Mouse (Mus musculus) bone marrow macrophage, adult 2 months (primary cell): ENCODE data around the gene Exosc5. TPM values are rescaled to one million over a fixed set of nuclear protein-coding genes. Genes with fewer than 3 reads are reported as not detected.
A peak's percentile ranks its signal among the peaks of the same experiment; 100 is the strongest.

Source experiments
- H3K27ac ChIP-seq: 2 replicates; pipeline ENCODE4 v1.5.1; 2012; ENCODE audit warnings: low read depth, low read length; ENCODE audit not compliant: insufficient read depth
- H3K4me1 ChIP-seq: 2 replicates; pipeline ENCODE4 v1.6.1; 2012; ENCODE audit warnings: low read length; ENCODE audit not compliant: control insufficient read depth, insufficient read depth
- H3K4me3 ChIP-seq: 2 replicates; pipeline ENCODE4 v1.5.1; 2012; ENCODE audit warnings: mild to moderate bottlenecking, low read length, moderate library complexity; ENCODE audit not compliant: insufficient read depth
- CTCF ChIP-seq: IDR thresholded peaks from 2 replicates; pipeline ENCODE4 v1.5.1; 2012; ENCODE audit warnings: low read depth, mild to moderate bottlenecking, low read length, moderate library complexity
- POLR2A ChIP-seq: IDR thresholded peaks from 2 replicates; pipeline ENCODE4 v1.6.1; 2012; ENCODE audit warnings: mild to moderate bottlenecking, low read depth, low read length, borderline replicate concordance
- polyA plus RNA-seq: library from polyadenylated mRNA; stranded (reverse); fragments of >200 nt; gene quantifications from 2 replicates; pipeline ENCODE4 v1.2.4, GENCODE M21; 2012; ENCODE audit not compliant: missing spikeins, insufficient read depth, insufficient read length

The Exosc5 gene
- polyA plus RNA-seq, 1 experiment: 30.6 TPM

DNA sequence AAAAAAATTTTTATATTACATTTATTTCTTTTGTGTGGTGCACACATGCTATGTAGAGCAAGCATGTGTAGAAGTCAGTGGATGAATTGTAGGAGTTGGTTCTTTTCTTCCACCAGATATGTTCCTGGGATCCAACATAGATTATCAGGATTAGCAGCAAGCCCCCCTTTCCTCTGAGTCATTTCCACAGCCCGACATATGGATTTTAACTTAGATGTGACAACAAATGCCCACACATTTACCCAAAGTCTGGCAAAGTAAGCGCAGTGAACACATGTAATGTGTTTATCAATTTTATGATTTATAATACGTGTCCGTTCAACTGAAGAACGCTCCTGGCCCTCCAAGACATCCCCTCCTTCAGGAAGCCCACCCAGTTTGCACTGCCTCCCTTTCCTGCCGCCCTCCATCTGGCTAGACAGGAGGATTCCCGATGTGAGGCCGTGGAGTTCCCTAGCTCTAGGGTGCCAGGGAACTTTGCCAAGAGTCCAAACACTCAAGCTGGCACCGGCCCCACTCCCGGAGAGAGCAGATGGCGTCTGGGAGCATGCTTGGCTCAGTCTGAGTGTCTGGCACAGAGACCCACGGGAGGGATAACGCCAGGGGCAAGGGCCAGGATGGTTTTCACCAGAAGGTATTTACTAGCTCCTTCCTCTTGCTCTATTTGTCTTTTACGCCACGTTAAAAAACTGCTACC lies 17.3 kb downstream of the Exosc5 start:
- H3K4me3 ChIP-seq: no peak overlapping the region
- no peak for TF ChIP-seq CTCF
- no peak for TF ChIP-seq POLR2A
- peaks cover 7% of the 10 kb centered on the region for H3K4me1 ChIP-seq
- H3K27ac ChIP-seq: no peak overlapping the region

DNA sequence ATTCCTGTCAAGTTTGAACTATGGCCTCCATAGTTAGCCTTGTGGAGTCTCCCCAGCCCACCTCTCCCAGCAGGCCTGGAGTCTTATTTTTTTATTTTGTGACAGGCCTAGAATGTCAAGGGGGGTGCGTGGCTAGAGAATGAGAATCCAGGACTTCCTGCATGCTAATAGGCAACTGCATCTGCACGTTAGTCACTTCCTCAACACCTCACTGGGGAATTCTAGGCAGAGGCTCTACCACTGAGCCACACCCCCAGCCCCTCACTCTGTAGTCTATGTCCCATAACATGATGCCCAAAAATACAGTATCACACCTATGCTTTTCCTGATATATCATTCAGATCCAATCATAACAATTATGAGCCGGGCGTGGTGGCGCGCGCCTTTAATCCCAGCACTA lies 18.0 kb downstream of the Exosc5 start:
- TF ChIP-seq CTCF (no peak), POLR2A (no peak)
- no peak overlapping the region for H3K4me3 ChIP-seq
- H3K4me1 ChIP-seq: peaks cover 15% of the 10 kb centered on the region
- H3K27ac ChIP-seq: no peak overlapping the region

DNA sequence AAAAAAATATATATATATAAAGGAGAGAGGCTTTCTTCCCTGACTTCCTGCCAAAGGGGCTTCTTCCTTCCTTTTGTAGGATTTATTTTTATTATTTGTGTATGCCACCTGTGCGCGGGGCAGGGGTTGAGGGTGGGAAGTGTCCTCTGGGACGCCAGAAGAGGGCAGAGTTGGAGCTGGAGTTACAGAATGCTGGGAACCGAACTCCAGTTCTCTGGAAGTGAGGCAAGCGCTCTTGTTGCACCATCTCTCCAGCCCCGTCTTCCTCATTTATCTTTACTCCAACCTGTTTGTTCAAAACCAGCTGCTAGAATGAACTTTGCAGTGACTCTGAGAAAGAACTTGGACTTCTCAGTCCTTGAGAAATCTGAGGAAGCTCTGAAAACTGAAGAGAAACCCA lies 21.0 kb downstream of the Exosc5 start:
- Histone ChIP-seq H3K4me1 (peaks cover 42% of the 10 kb centered on the region), H3K4me3 (peak overlapping the region; percentile 66)

DNA sequence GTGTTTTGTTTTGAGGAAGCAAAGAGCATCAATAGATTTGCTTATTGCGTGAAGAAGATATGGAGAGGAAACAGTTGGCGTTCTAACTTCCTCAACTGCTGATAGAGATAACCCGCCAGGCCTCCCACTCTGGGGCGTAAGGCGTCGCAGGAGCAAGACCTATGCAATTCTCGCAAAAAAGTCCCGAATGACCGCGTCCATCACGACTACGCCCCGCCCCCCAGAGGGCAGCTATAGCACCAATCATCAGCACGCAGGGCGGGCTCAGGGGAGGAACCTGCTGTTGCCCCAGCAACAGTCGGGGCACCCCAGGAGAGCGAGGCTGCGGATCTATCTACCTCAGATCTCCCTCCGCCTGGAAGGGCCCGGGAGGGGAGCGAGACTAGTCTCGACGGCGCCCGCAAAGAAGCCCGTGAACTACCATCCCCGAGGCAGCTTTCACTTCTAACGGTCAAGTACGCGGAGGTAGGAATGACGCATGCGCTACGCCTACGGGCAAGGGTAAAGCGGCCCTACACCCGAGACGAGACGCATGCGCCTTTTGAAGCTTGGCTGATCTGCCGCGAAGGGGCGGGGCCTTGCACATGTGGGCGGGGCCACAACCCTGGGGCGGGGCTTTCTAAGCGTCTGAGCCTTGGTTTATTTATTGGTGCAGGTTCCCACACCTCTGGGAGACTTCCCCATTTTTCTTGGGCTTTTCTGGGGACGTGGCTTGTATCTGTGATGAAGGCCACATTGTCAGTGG lies 21.7 kb downstream of the Exosc5 start, which contains the start of gene B9d2:
B9d2 (plus strand) TSS at position 267 of the 745 bp plus-strand sequence.
- TF ChIP-seq POLR2A (no peak), CTCF (no peak)

More for the DNA sequence above, 21.0 kb downstream of the Exosc5 start:
- TF ChIP-seq POLR2A (no peak), CTCF (peak; percentile 55)
- H3K27ac ChIP-seq: peak overlapping the region; percentile 81

DNA sequence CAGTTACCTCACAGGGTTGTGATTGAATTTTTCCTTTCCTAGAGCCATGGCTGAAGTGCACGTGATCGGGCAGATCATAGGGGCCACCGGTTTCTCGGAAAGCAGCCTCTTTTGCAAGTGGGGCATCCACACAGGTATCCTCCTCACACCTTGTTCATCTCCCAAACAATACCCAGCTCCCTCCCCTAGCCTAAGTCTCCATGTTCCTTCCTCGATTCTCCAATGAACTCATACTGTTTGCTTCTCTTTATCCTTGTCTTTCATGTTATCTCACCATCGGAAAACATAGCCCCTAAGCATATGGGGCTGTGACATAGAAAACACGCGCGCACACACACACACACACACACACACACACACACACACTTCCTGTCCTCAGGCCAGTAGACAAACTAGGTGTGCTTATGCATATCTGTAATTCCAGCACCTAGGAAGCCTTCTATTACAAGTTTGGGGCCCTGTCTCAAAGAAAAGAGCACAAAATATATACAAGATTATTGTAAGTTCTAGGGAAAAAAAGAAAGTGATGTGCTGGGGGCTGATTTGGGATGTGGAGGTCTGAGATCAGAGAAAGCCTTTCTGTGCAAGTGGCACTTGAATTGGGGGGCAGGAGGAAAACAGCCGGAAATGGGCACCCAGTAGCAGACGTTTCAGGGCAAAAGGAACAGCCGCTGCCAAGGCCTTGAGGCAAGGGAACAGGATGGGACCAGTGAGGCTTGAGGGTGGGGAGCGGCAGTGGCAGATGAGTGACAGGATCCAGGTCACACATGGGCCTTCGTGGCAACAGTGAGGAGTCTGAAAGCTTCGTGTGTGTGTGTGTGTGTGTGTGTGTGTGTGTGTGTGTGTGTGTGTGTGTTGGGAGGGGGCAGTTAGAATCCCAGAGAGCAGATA lies 22.6 kb downstream of the Exosc5 start:
- H3K4me1 ChIP-seq: peaks cover 51% of the 10 kb centered on the region
- peak overlapping the region; percentile 24 for H3K27ac ChIP-seq
- TF ChIP-seq CTCF (no peak), POLR2A (no peak)
- H3K4me3 ChIP-seq: peak overlapping the region; percentile 29

More for the DNA sequence above, 21.7 kb downstream of the Exosc5 start, which contains the start of gene B9d2:
- Histone ChIP-seq H3K27ac (peak within 1 kb of the TSS; percentile 81), H3K4me3 (peak within 1 kb of the TSS; percentile 66), H3K4me1 (peaks cover 43% of the 10 kb centered on the region)

DNA sequence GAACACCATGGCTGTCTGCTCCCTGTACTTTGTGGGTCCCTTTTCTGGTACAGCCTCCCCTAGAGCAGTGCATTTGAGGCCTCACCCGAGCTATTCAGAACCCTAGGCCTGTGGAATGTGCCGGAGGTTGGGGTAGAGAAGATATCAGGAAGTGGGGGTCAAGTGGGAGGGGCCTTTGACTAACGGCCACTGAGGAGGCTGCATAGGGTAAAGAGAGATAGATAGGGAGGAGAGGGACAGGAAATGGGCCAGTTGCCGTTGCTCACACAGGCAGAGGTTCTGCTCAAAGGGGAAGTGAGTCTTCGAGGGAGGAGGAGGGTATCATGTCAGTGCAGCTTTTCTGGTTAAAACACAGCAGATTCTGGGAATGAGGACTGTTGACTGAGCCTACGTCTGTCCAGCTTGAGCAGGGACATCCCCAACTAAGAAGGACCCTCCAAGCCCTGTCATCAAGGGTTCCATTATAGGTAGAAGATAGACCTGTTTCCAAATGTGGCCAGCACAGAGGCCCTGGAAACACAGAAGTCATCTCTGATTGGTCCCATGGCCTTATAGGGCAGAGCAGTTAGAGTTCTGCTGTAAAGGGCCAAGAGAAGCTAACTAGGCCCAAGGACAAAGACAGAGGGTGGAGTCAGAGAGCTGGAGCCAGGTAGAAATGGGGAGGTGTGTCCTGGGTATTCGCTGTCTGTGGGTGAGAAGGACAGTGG lies 24.7 kb downstream of the Exosc5 start:
- Histone ChIP-seq H3K4me3 (peak overlapping the region; percentile 52), H3K4me1 (peaks cover 51% of the 10 kb centered on the region), H3K27ac (peak overlapping the region; percentile 93)
- no peak for TF ChIP-seq CTCF
- peak; percentile 3; the same call in 1 of the 2 replicates for TF ChIP-seq POLR2A

DNA sequence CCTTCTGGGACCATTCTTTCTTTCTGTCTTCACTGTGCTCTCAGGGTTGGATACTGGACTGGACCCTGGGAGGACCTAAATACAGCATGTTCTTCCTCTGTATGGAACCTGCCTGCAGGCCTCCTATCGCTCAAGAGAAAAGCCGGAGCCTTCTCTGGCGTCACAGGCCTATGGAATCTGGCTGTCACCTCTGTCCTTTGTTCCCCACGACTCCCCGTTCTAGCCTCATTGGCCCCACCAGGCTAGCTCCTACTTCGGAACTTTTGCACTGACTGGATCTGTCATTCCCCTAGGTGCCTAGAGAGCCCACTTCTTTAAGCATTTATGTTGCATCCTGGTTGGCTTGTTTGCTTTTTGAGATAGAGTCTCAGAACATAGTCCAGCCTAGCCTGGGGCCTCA lies 25.7 kb downstream of the Exosc5 start:
- peaks cover 45% of the 10 kb centered on the region for H3K4me1 ChIP-seq
- no peak overlapping the region for H3K4me3 ChIP-seq
- TF ChIP-seq CTCF (no peak), POLR2A (no peak)
- H3K27ac ChIP-seq: peak overlapping the region; percentile 93

DNA sequence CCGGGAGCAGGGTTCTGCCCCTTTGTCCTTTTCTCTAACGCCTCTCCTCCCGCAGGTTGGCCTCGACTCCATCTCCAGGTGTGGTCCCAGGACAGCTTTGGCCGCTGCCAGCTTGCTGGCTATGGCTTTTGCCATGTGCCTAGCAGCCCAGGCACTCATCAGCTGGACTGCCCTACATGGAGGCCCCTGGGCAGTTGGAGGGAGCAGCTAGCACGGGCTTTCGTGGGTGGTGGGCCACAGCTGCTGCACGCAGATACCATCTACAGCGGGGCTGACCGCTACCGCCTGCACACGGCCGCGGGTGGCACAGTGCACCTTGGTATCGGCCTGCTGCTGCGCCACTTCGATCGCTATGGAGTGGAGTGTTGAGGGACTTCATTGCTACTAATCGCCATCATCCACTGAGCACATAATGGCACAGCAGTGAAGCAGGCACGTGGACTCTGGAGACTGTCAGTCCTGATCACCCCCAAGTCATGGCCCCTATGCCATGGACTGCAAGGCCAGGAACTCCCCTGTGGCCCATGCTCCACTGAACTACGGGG lies 27.0 kb downstream of the Exosc5 start:
- no peak for TF ChIP-seq POLR2A
- no peak for TF ChIP-seq CTCF
- peak overlapping the region; percentile 22; the same call in 1 of the 2 replicates for H3K4me3 ChIP-seq
- H3K27ac ChIP-seq: no peak overlapping the region
- peaks cover 47% of the 10 kb centered on the region for H3K4me1 ChIP-seq
